Mouse (Mus musculus) gonadal fat pad, adult 2 months (tissue): ENCODE measurements at regions not wholly inside any gene's neighbourhood (a gene's known extent, or its start where the extent isn't known, plus 50 kb on each side); places are given as distances from the start of the nearest gene placed in this dataset.
"Not testable (repeated sequence)": the region's sequence is repeated elsewhere in the genome, so short reads cannot be mapped to it uniquely, and the experiment has no call there.

Source experiments
- DNase-seq: peaks from one replicate; pipeline ENCODE4 v3.0.0-alpha.2; 2012; ENCODE audit warnings: low read depth

DNA sequence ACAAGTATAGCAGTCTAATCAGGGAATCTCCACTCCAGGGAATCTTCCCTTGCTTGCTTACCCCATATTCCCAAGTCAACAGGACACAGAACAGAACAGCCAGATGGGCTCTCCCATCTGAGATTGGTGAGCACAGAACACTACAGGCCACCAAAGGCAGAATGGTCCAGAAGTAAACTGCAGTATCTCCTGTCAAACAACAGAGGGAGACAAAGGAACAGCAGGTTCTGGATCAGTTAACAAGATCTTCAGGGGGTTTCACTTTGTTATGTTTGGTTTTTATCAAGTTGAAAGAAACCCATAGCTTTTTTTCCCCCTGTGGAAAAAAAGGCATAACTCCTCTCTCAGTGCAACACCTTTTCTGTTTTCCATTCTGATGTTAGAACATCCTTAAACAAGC, 453.1 kb upstream of the 9130204L05Rik start:
- DNase-seq: no peak

GRCm38 (mm10) chr3:91526121-91526520, 435.5 kb upstream of the 9130204L05Rik start:
- DNase-seq: not testable (repeated sequence)

DNA sequence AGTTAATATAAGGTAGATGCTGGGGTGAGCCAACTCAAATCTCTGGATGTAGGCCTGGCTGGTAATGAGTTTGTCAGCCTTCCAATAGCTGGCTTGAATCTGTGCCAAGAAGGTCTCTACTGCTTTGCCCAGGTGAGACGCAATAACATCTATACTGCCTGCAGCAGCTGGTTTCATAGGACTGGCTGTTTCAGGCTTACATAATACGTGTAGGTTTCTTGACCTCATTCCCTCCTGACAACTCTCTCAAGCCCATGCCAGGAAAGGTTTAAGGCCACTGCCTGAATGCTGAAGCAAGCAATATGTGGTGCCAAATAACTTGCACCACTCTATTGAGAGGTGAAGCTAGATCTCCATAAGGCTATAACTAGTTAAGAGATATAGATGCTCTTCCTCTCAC, 432.0 kb upstream of the 9130204L05Rik start:
- peak; percentile 94 for DNase-seq

GRCm38 (mm10) chr3:91483453-91483852, 392.9 kb upstream of the 9130204L05Rik start:
- DNase-seq: peak; percentile 90

DNA sequence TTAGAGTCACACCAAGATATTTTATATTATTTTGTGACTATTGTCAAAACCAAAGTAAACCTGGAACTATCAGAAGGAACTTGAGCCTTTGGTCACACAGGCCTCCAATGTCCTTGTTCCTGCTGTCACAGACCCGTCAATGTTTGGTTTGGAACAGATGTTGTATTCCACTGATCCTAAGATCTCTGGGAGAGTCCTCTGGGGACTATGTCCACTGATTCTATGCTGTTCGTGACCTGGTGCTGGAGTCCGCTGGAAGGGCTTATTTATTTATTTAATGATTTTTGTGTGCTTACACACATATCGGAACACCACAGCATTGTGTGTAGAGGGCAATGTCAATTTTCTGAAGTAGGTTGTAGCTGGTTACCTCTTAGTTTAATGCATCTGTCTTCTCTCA, 391.1 kb upstream of the 9130204L05Rik start:
- DNase-seq: no peak
